Mouse (Mus musculus): Measurements from ENCODE around the gene Slc9a9. TPM values are rescaled to one million over a fixed set of nuclear protein-coding genes. Genes with fewer than 3 reads are reported as not detected.

Gene Slc9a9
- total RNA-seq, 2 experiments from 2014 or later = 2.0 TPM

GRCm38 (mm10) chr9:95151746-95152145, 482.0 kb downstream of the Slc9a9 start:
- Histone ChIP-seq H3K4me3 (no peak overlapping the region), H3K27ac (no peak overlapping the region)
- no peak for TF ChIP-seq CTCF (IDR thresholded peaks at IDR 0.05)
- intact Hi-C loops (cut with DNase I) = no loop called here
- DNase-seq = no peak

GRCm38 (mm10) chr9:95153966-95154365, 484.3 kb downstream of the Slc9a9 start:
- no peak overlapping the region for H3K4me3 ChIP-seq
- no peak for TF ChIP-seq CTCF (IDR thresholded peaks at IDR 0.05)
- intact Hi-C loops (cut with DNase I) = no loop called here
- DNase-seq = no peak
- no peak overlapping the region for H3K27ac ChIP-seq

- no peak for TF ChIP-seq CTCF (IDR thresholded peaks at IDR 0.05)
- no peak for DNase-seq
- H3K27ac ChIP-seq = no peak overlapping the region
- intact Hi-C loops (cut with DNase I) = no loop called here
- H3K4me3 ChIP-seq = no peak overlapping the region
These were observed 488.2 kb downstream of the Slc9a9 start for GRCm38 (mm10) chr9:95157948-95158347.

GRCm38 (mm10) chr9:95158916-95159315, 489.2 kb downstream of the Slc9a9 start:
- intact Hi-C loops (cut with DNase I) = no loop called here
- Histone ChIP-seq H3K27ac (no peak overlapping the region), H3K4me3 (no peak overlapping the region)
- no peak for TF ChIP-seq CTCF (IDR thresholded peaks at IDR 0.05)
- DNase-seq = no peak

GRCm38 (mm10) chr9:95160575-95161300, 491.0 kb downstream of the Slc9a9 start:
- intact Hi-C loops (cut with DNase I) = no loop called here
- H3K27ac ChIP-seq = no peak overlapping the region
- DNase-seq = no peak
- TF ChIP-seq CTCF (IDR thresholded peaks at IDR 0.05) = no peak
- no peak overlapping the region for H3K4me3 ChIP-seq

GRCm38 (mm10) chr9:95161699-95162098, 492.0 kb downstream of the Slc9a9 start:
- intact Hi-C loops (cut with DNase I) = no loop called here
- Histone ChIP-seq H3K27ac (no peak overlapping the region), H3K4me3 (no peak overlapping the region)
- DNase-seq = no peak
- TF ChIP-seq CTCF (IDR thresholded peaks at IDR 0.05) = no peak

- no peak for DNase-seq
- no peak for TF ChIP-seq CTCF (IDR thresholded peaks at IDR 0.05)
- H3K4me3 ChIP-seq = no peak overlapping the region
- H3K27ac ChIP-seq = no peak overlapping the region
- intact Hi-C loops (cut with DNase I) = no loop called here
These were observed 496.5 kb downstream of the Slc9a9 start for GRCm38 (mm10) chr9:95166224-95166623.

GRCm38 (mm10) chr9:95167806-95168205, 498.1 kb downstream of the Slc9a9 start:
- no peak for DNase-seq
- intact Hi-C loops (cut with DNase I) = no loop called here
- Histone ChIP-seq H3K27ac (no peak overlapping the region), H3K4me3 (no peak overlapping the region)
- TF ChIP-seq CTCF (IDR thresholded peaks at IDR 0.05) = no peak

GRCm38 (mm10) chr9:95168487-95169008, 498.8 kb downstream of the Slc9a9 start:
- intact Hi-C loops (cut with DNase I) = no loop called here
- TF ChIP-seq CTCF (IDR thresholded peaks at IDR 0.05) = no peak
- DNase-seq = no peak
- Histone ChIP-seq H3K27ac (no peak overlapping the region), H3K4me3 (no peak overlapping the region)

GRCm38 (mm10) chr9:95178170-95178569, 508.5 kb downstream of the Slc9a9 start:
- DNase-seq = no peak

GRCm38 (mm10) chr9:95180005-95180404, 510.3 kb downstream of the Slc9a9 start:
- intact Hi-C loops (cut with DNase I) = no loop called here
- no peak for DNase-seq
- TF ChIP-seq CTCF (IDR thresholded peaks at IDR 0.05) = no peak
- Histone ChIP-seq H3K27ac (no peak overlapping the region), H3K4me3 (no peak overlapping the region)

More at GRCm38 (mm10) chr9:95178170-95178569, 508.5 kb downstream of the Slc9a9 start:
- Histone ChIP-seq H3K4me3 (no peak overlapping the region), H3K27ac (no peak overlapping the region)
- no peak for TF ChIP-seq CTCF (IDR thresholded peaks at IDR 0.05)
- intact Hi-C loops (cut with DNase I) = no loop called here

- intact Hi-C loops (cut with DNase I) = no loop called here
- no peak for DNase-seq
- TF ChIP-seq CTCF (IDR thresholded peaks at IDR 0.05) = no peak
- Histone ChIP-seq H3K4me3 (no peak overlapping the region), H3K27ac (no peak overlapping the region)
These were observed 510.9 kb downstream of the Slc9a9 start for GRCm38 (mm10) chr9:95180569-95180968.

GRCm38 (mm10) chr9:95181241-95182043, 511.7 kb downstream of the Slc9a9 start:
- H3K27ac ChIP-seq = no peak overlapping the region
- H3K4me3 ChIP-seq = no peak overlapping the region
- intact Hi-C loops (cut with DNase I) = no loop called here

More at GRCm38 (mm10) chr9:95181241-95182043, 511.7 kb downstream of the Slc9a9 start:
- DNase-seq = no peak
- TF ChIP-seq CTCF (IDR thresholded peaks at IDR 0.05) = no peak
